Mouse (Mus musculus) midbrain, embryonic 14.5 days (tissue): ENCODE measurements at regions not wholly inside any gene's neighbourhood (a gene's known extent, or its start where the extent isn't known, plus 50 kb on each side); places are given as distances from the start of the nearest gene placed in this dataset.
"Not testable (repeated sequence)": the region's sequence is repeated elsewhere in the genome, so short reads cannot be mapped to it uniquely, and the experiment has no call there.

Experiments used
- ATAC-seq: fragments of 200-750 bp; cut with Nextera tagmentation; 2 replicates; pipeline ENCODE4 v1.8.0; 2017; ENCODE audit warnings: moderate number of reproducible peaks, moderate library complexity; ENCODE audit not compliant: low FRiP score, low TSS enrichment
- DNase-seq: peaks from one replicate; pipeline ENCODE4 v3.0.0-alpha.2; 2015
- H3K27ac ChIP-seq: fragments of 300-500 bp; sonication (generic); replicated peaks from 2 replicates; pipeline ENCODE4 v1.5.1; 2014; ENCODE audit warnings: mild to moderate bottlenecking, low read depth, low read length, moderate library complexity
- H3K27me3 ChIP-seq: fragments of 300-500 bp; sonication (generic); 2 replicates; pipeline ENCODE4 v1.6.1; 2014; ENCODE audit warnings: low read length, control low read depth, mixed read lengths; ENCODE audit not compliant: control insufficient read depth, insufficient read depth
- H3K36me3 ChIP-seq: fragments of 300-500 bp; sonication (generic); 2 replicates; pipeline ENCODE4 v1.6.1; 2014; ENCODE audit warnings: low read length, control low read depth; ENCODE audit not compliant: control insufficient read depth, insufficient read depth
- H3K4me1 ChIP-seq: fragments of 300-500 bp; sonication (generic); 2 replicates; pipeline ENCODE4 v1.6.1; 2014; ENCODE audit warnings: mild to moderate bottlenecking, antibody characterized with exemption, low read length, control low read depth; ENCODE audit not compliant: control insufficient read depth, insufficient read depth
- H3K4me2 ChIP-seq: fragments of 300-500 bp; sonication (generic); 2 replicates; pipeline ENCODE4 v1.6.1; 2014; ENCODE audit warnings: mild to moderate bottlenecking, low read length, moderate library complexity
- H3K4me3 ChIP-seq: fragments of 300-500 bp; sonication (generic); replicated peaks from 2 replicates; pipeline ENCODE4 v1.5.1; 2014; ENCODE audit warnings: low read depth, low read length
- H3K9ac ChIP-seq: fragments of 300-500 bp; sonication (generic); replicated peaks from 2 replicates; pipeline ENCODE4 v1.6.1; 2014; ENCODE audit warnings: mild to moderate bottlenecking, low read length, moderate library complexity
- H3K9me3 ChIP-seq: fragments of 300-500 bp; sonication (generic); 2 replicates; pipeline ENCODE4 v1.6.1; 2016; ENCODE audit warnings: low read length, control low read depth, mixed read lengths; ENCODE audit not compliant: control insufficient read depth
- WGBS: fragments of 180-500 bp; shearing (Covaris S2); extraction: QIAGEN DNeasy Blood & Tissue Kit; methylation state at CpG from one replicate; pipeline ENCODE4 v1.1.7; 2014; 5-methylcytosine and 5-hydroxymethylcytosine counted together

- ATAC-seq (no peak), DNase-seq (no peak)
- Histone ChIP-seq H3K4me2 (no peak overlapping the region), H3K9me3 (no peaks in the 10 kb centered on the region), H3K27ac (no peak overlapping the region), H3K4me1 (no peaks in the 10 kb centered on the region), H3K9ac (no peak overlapping the region), H3K4me3 (no peak overlapping the region), H3K27me3 (no peaks in the 10 kb centered on the region), H3K36me3 (no peaks in the 10 kb centered on the region)
- WGBS = 63% methylated on average over 6 of the region's 6 CpGs
These were observed 188.2 kb upstream of the Fbxl7 start for GRCm38 (mm10) chr15:27083596-27083995.

- no peak overlapping the region for H3K27ac ChIP-seq
- no peak overlapping the region for H3K4me2 ChIP-seq
- DNase-seq = no peak
- no peaks in the 10 kb centered on the region for H3K27me3 ChIP-seq
- no peak overlapping the region for H3K4me3 ChIP-seq
- ATAC-seq = no peak
- no peak overlapping the region for H3K9ac ChIP-seq
- no peaks in the 10 kb centered on the region for H3K4me1 ChIP-seq
- 84% methylated on average over 6 of the region's 6 CpGs for WGBS
- H3K36me3 ChIP-seq = no peaks in the 10 kb centered on the region
- no peaks in the 10 kb centered on the region for H3K9me3 ChIP-seq
These were observed 193.8 kb upstream of the Fbxl7 start for GRCm38 (mm10) chr15:27089155-27089554.

DNA sequence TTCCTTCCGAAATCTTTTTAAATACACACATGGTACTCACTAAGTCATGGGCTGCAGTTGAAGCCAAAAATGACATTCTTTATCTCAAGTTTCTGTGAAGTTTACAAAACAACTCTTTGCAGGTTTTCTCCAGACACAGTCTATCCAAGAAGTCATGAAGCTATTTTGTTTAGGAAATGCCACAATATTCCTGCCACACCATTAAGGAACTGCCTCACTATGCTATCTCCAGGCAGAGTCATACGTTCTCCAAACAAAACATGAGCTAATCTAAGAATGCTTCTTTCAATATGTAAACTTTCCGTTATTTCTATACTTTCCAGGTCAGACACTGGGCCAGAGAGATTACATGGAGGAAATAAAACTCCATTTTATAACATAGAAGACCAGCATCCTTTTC, 198.7 kb upstream of the Fbxl7 start:
- Histone ChIP-seq H3K4me3 (no peak overlapping the region), H3K9ac (no peak overlapping the region), H3K9me3 (no peaks in the 10 kb centered on the region), H3K36me3 (no peaks in the 10 kb centered on the region), H3K27me3 (no peaks in the 10 kb centered on the region), H3K4me1 (no peaks in the 10 kb centered on the region), H3K27ac (no peak overlapping the region), H3K4me2 (no peak overlapping the region)
- WGBS = 90% methylated on average over 3 of the region's 3 CpGs
- no peak for DNase-seq
- ATAC-seq = no peak

DNA sequence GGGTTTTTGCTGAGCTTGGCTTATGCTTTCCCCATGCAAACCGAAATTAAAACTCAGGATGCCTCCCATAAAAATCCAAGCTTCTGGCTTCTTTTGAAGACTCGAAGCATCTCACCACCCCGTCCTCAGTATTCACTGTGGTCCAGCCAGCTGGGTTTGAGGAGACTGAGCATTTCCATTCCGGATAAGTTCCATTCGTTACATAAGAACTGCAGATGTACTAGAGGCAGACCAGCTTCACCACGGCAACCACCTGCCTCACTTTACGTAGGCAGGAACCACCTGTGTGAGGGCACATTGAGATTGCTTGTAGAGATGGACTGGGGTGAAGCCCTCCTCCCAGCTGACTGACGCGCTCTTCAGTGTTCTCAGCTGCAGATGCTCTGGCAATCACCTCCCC, 199.9 kb upstream of the Fbxl7 start:
- no peaks in the 10 kb centered on the region for H3K27me3 ChIP-seq
- 92% methylated on average over 9 of the region's 9 CpGs for WGBS
- no peaks in the 10 kb centered on the region for H3K36me3 ChIP-seq
- DNase-seq (no peak), ATAC-seq (no peak)
- H3K4me2 ChIP-seq = no peak overlapping the region
- no peak overlapping the region for H3K27ac ChIP-seq
- no peaks in the 10 kb centered on the region for H3K4me1 ChIP-seq
- no peaks in the 10 kb centered on the region for H3K9me3 ChIP-seq
- H3K9ac ChIP-seq = no peak overlapping the region
- H3K4me3 ChIP-seq = no peak overlapping the region

DNA sequence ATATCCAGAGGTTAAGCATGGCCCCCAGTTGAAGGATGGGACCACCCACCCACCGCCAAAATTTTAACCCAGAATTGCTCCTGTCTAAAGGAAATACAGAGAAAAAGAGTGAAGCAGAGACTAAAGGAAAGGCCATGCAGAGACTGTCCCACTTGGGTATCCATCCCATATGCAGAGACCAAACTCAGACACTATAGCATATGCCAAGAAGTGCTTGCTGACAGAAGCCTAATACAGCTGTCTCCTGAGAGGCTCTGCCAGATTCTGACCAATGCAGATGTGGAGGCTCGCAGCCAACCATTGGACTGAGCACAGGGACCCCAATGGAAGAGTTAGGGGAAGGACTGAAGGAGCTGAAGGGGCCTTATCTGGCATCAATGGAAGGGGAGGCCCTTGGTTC, 206.2 kb upstream of the Fbxl7 start:
- not testable (repeated sequence) for H3K4me2 ChIP-seq, H3K9ac ChIP-seq, H3K27ac ChIP-seq, H3K4me3 ChIP-seq, ATAC-seq, H3K4me1 ChIP-seq, DNase-seq, H3K36me3 ChIP-seq, H3K27me3 ChIP-seq, H3K9me3 ChIP-seq
- whole genome bisulfite sequencing = 89% methylated on average over 2 of the region's 2 CpGs

DNA sequence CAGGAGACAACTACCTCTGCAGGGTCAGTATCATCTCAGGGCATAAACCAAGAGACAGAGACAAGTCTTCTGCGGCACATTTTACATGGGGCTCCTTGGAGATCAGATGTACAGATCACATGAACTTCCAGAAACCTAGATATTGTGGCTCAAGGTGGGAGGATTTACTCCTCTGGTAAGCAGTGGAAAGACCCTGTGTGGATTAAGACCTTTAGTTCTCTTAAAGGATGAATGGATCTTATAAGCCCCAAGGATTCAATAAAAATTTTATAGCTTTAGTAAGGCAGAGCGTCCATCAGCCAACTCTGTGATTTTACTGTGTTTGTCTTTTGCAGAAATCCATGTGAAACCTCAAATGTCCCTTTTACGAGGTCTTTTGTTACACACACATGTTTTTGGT, 213.8 kb upstream of the Fbxl7 start:
- 89% methylated on average over 3 of the region's 3 CpGs for WGBS
- no peak for ATAC-seq
- no peak overlapping the region for H3K27ac ChIP-seq

GRCm38 (mm10) chr15:27129697-27130096, 234.3 kb upstream of the Fbxl7 start:
- WGBS = 68% methylated on average over 1 of the region's 1 CpGs
- no peak for ATAC-seq

More for the DNA sequence above, 213.8 kb upstream of the Fbxl7 start:
- H3K27me3 ChIP-seq = no peaks in the 10 kb centered on the region
- H3K4me2 ChIP-seq = no peak overlapping the region
- no peak for DNase-seq
- no peaks in the 10 kb centered on the region for H3K4me1 ChIP-seq
- no peak overlapping the region for H3K4me3 ChIP-seq
- H3K9me3 ChIP-seq = no peaks in the 10 kb centered on the region
- H3K36me3 ChIP-seq = no peaks in the 10 kb centered on the region
- no peak overlapping the region for H3K9ac ChIP-seq

GRCm38 (mm10) chr15:27132761-27133160, 237.4 kb upstream of the Fbxl7 start:
- WGBS = 65% methylated on average over 2 of the region's 2 CpGs
- peaks cover 3% of the 10 kb centered on the region; the same call in 1 of the 2 replicates for H3K9me3 ChIP-seq
- DNase-seq = no peak

More at GRCm38 (mm10) chr15:27129697-27130096, 234.3 kb upstream of the Fbxl7 start:
- H3K4me1 ChIP-seq = no peaks in the 10 kb centered on the region
- H3K27me3 ChIP-seq = no peaks in the 10 kb centered on the region
- peaks cover 3% of the 10 kb centered on the region; the same call in 1 of the 2 replicates for H3K9me3 ChIP-seq
- no peak overlapping the region for H3K9ac ChIP-seq
- no peak overlapping the region for H3K27ac ChIP-seq
- H3K4me2 ChIP-seq = no peak overlapping the region
- no peak for DNase-seq
- no peak overlapping the region for H3K4me3 ChIP-seq
- no peaks in the 10 kb centered on the region for H3K36me3 ChIP-seq

GRCm38 (mm10) chr15:27137580-27137979, 242.2 kb upstream of the Fbxl7 start:
- Histone ChIP-seq H3K36me3 (no peaks in the 10 kb centered on the region), H3K4me3 (no peak overlapping the region), H3K9ac (no peak overlapping the region), H3K4me2 (no peak overlapping the region), H3K27me3 (no peaks in the 10 kb centered on the region), H3K4me1 (no peaks in the 10 kb centered on the region), H3K9me3 (peaks cover 3% of the 10 kb centered on the region; the same call in 1 of the 2 replicates), H3K27ac (no peak overlapping the region)
- ATAC-seq (no peak), DNase-seq (no peak)
- WGBS = 89% methylated on average over 5 of the region's 5 CpGs

More at GRCm38 (mm10) chr15:27132761-27133160, 237.4 kb upstream of the Fbxl7 start:
- no peaks in the 10 kb centered on the region for H3K36me3 ChIP-seq
- H3K27ac ChIP-seq = no peak overlapping the region
- H3K4me2 ChIP-seq = no peak overlapping the region
- no peaks in the 10 kb centered on the region for H3K4me1 ChIP-seq
- ATAC-seq = no peak
- no peak overlapping the region for H3K4me3 ChIP-seq
- no peak overlapping the region for H3K9ac ChIP-seq
- no peaks in the 10 kb centered on the region for H3K27me3 ChIP-seq
